Mouse (Mus musculus) 416B (cell line): ENCODE measurements around the gene Ppard.
"Not testable (repeated sequence)": the region's sequence is repeated elsewhere in the genome, so short reads cannot be mapped to it uniquely, and the experiment has no call there.

Experiments used
- DNase-seq: peaks from one replicate; pipeline ENCODE4 v3.0.0; 2011; ENCODE audit warnings: low read depth

The Ppard gene

DNA sequence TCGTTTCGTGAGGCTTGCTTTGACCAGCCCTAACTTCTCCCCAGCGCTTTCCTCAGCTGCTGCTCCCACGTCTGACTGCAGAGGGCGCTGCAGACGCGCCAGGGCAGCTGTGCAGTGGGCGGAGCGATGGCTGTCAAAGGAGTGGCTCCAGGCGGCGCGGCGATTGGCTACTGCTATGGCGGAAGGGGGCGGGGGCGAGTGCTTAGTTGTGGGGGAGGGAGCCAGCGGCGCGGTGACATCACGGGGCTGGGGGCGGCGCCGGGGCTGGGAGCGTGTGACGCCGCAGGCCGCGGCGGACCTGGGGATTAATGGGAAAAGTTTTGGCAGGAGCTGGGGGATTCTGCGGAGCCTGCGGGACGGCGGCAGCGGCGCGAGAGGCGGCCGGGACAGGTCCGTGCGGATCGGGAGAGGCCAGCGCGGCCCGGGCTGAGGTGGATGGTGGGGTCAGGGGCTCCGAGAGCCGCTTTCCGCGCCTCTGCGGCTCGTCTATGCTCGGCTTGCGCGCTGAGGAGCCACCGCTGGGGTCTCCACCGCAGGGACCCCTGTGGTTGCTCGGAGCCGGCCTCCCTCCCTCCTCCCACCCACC, at the start of gene Ppard:
TSS of gene Ppard (plus strand) at position 226 of the 586 bp plus-strand sequence.
- peak; percentile 96 for DNase-seq

DNA sequence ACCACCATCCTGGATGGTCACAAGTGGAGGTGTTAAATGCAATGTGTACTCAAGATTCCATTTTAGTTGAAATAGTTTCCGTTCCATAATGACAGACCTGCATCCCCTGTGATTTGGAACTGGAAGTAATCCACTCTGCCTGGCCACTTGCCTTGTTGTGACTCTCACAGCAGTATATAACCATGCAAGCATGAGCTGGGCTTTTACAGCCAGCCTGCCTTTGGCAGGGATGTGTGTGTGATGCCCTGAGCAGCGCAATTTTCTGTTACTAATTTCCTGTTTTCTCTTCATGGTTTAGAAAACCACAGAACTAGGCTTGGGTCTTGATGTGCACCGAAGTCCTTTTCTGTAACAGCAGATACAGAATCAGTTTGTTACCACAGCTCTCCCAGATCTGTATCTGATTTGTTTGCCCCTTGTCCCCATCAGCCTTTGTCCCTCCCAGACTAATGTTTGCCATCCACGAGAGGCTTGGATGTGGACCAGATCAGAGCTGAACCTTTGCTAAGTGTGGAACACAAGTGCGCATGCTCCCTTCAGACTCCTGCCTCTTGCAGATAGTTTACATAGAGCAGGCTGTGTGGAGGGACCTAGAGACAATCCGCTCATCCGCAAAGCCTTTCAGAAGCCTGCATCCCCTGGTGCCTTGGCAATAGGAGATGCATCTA, 47.4 kb upstream of the Ppard start:
- peak; percentile 82 for DNase-seq

DNA sequence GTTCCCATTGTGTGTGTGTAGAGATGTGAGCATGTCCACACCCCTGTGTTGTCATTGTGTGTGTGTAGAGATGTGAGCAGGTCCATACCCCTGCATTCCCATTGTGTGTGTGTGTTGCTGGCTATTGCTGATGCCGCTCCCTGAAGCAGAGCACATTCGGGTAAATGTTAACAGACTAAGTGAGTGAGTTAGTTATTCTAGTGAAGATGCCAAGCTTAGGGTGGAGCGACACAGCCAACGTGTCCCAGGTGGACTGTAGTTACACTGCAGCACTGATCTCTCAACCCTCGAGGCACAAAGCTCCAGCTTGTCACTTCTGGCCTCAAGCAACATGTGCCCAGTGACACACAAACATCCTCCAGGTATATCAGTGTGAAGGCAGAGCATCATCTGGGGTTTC, 44.2 kb upstream of the Ppard start:
- no peak for DNase-seq

GRCm38 (mm10) chr17:28192754-28193153, 39.7 kb upstream of the Ppard start:
- DNase-seq = peak; percentile 27

- peak; percentile 60 for DNase-seq
Observed at GRCm38 (mm10) chr17:28193559-28193958, 38.9 kb upstream of the Ppard start.

DNA sequence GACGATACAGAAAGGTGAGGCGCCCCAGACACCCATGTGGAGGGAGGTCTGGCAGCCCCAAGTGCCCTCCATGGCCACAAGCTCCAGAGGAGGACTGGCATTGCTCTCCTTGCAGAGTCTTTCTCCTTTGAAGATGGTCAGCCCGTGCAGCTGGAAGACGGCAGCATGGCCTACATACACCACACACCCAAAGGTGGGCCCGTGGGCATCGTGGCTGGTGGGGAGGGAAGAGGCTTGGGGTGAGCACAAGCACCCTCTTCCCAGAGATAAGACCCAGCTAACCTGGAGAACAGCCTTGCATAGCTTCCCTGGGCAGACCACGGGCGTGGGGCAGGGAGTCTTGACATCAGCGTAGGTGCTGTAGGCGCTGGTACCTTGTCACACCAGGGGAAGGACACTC, 37.5 kb upstream of the Ppard start:
- no peak for DNase-seq

- no peak for DNase-seq
Observed at GRCm38 (mm10) chr17:28197646-28198045, 34.9 kb upstream of the Ppard start.

- DNase-seq = no peak
Observed at GRCm38 (mm10) chr17:28201982-28202381, 30.5 kb upstream of the Ppard start.

- peak; percentile 74 for DNase-seq
Observed at GRCm38 (mm10) chr17:28204052-28204720, 28.3 kb upstream of the Ppard start.

DNA sequence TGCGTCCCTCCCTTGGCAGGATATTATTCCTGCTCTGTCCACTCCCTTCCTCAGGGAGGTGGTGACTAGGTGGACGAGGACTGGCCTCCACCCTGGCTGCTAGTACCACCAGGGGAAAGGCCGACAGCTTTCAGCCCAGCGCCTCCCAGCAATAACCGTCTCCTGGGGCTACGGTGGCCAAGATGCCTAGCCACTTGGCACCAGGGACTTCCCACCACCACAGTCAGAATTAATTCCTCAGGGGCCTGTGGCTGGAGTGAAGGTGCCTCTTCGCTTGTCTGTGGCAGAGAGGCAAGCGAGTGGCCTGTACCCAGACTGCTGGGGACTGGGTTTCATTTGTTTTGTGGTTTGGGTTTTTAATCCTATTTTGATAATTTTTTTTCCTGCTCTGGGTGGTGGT, 27.1 kb upstream of the Ppard start:
- no peak for DNase-seq

- DNase-seq = no peak
Observed at GRCm38 (mm10) chr17:28207092-28207491, 25.4 kb upstream of the Ppard start.

- DNase-seq = peak; percentile 94
Observed at GRCm38 (mm10) chr17:28207591-28208313, 24.7 kb upstream of the Ppard start, which contains the start of gene Def6. TSS of gene Def6 (plus strand) at chr17:28207778.

DNA sequence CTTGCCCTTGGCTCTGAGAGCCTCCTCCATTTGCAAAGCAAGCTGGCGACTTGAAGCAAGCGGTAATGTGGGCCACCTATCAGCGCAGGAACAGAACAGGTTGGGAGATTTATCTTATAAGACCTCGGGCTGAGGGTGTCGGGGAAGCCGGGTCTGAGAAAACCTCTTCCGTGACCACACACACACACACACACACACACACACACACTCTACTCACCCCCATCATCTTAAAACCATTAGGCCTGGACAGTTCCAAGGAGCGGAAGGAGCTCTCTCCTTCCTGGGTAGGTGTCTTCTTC, 24.2 kb upstream of the Ppard start:
- no peak for DNase-seq

DNA sequence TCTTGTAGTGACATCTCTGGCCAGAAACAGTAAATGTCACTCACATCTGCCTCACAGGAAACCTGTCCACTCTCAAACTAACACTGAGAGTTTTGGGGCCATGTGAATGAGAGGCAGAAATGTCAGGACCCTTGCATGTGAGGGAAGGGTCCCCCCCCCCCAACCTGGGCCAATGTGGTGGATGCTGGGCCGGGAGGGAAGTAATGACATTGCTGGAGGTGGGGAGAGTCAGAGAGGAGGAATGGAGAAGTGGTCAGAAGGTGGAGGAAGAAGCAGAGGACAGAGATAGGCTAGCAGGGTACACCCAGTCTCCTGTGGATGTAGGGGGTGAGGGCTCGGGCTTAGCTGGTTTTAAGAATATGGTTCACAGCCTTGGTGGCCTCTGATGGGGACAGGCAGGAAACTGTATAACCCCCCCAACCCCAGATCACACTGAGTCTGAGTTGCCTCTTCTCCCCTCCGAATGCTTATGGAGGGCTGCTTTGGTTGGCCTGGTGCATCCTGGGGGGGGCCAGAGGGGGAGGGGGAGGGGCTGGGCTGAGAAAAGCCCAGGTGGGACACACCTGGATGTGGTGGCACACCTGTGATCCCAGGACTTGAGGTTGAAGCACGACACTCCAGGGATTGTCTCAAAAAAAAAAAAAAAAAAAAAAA, 22.9 kb upstream of the Ppard start:
- peak; percentile 71 for DNase-seq

GRCm38 (mm10) chr17:28211921-28212341, 20.6 kb upstream of the Ppard start:
- DNase-seq = peak; percentile 93

GRCm38 (mm10) chr17:28212391-28212790, 20.1 kb upstream of the Ppard start:
- DNase-seq = no peak

- DNase-seq = peak; percentile 61
Observed at GRCm38 (mm10) chr17:28213236-28213635, 19.3 kb upstream of the Ppard start.

GRCm38 (mm10) chr17:28216791-28217190, 15.7 kb upstream of the Ppard start:
- DNase-seq = no peak

DNA sequence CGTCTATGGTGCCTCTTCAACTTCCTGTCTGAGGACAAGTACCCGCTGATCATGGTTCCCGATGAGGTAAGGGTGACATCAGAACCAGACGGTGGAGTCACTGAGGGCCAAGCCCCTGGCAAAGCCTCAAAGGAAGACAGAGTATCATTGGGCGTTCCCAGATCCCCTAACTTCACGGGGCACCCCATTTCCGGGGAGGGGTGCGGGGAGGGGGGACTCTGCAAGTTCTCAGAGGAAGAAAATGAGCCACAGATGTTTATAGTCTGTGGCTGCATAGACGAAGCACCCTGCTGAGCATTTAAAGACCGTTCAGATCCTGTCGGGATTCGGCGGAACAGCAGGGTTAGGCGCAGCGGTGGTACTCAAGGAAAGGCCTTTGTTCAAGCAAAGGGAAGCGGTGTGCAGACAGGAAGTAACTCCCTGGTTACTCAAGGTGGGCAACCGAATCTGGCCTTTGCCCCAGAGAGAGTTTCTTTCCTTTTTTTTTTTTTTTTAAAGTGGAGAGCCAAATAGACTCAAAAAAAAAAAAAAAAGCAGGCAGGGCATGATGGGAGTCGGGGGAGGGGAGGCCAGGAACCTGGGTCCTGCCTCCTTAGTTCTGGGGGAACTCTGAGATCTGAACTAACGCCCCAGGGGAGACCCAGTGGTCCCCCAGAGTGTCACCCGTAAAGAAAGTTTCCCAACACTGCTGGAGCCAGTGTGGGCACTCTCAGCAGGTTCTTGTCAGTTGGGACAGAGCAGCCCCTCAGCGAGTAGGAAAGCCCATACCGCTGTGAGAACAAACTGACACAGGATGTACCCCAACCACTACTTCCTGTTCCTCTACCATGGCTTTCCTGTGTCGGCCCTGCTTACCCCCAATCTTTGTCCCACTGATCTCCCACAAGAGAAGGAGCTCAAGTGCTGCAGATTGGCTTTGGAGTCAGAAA, 14.5 kb upstream of the Ppard start:
- peak; percentile 90 for DNase-seq

DNA sequence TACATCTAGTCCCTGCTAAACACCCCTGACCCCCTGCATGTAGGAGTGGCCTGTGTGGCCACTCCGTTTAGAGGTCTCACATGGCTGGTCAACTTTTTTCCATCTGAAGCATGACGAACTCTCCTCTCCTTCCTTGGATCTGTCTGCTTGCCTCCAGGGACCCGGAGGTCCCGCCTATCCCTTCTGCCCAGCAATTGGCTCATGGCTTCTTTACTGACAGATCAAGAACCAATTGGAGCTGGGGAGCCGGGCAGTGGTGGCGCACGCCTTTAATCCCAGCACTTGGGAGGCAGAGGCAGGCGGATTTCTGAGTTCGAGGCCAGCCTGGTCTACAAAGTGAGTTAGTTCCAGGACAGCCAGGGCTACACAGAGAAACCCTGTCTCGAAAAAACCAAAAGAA, 10.0 kb upstream of the Ppard start:
- not testable (repeated sequence) for DNase-seq
